Mouse (Mus musculus) hindbrain, embryonic 10.5 days (tissue): ENCODE data around the gene Sgpp1. TPM values are rescaled to one million over a fixed set of nuclear protein-coding genes. Genes with fewer than 3 reads are reported as not detected.
"Not testable (repeated sequence)": the region's sequence is repeated elsewhere in the genome, so short reads cannot be mapped to it uniquely, and the experiment has no call there.

Experiments
- DNase-seq: peaks from one replicate; pipeline ENCODE4 v3.0.0-alpha.2; 2017; ENCODE audit warnings: low spot score
- H3K27ac ChIP-seq: fragments of 300-500 bp; sonication (generic); 2 replicates; pipeline ENCODE4 v1.5.1; 2016; ENCODE audit warnings: mild to moderate bottlenecking, moderate library complexity
- H3K27me3 ChIP-seq: fragments of 300-500 bp; sonication (generic); 2 replicates; pipeline ENCODE4 v1.6.1; 2016; ENCODE audit warnings: mild to moderate bottlenecking; ENCODE audit not compliant: poor library complexity, insufficient read depth, severe bottlenecking
- H3K36me3 ChIP-seq: fragments of 300-500 bp; sonication (generic); 2 replicates; pipeline ENCODE4 v1.6.1; 2016; ENCODE audit warnings: mild to moderate bottlenecking, moderate library complexity
- H3K4me1 ChIP-seq: fragments of 300-500 bp; sonication (generic); replicated peaks from 2 replicates; pipeline ENCODE4 v1.6.1; 2016; ENCODE audit warnings: mild to moderate bottlenecking
- H3K4me3 ChIP-seq: fragments of 300-500 bp; sonication (generic); 2 replicates; pipeline ENCODE4 v1.5.1; 2016; ENCODE audit warnings: mild to moderate bottlenecking, moderate library complexity
- H3K9me3 ChIP-seq: fragments of 300-500 bp; sonication (generic); 2 replicates; pipeline ENCODE4 v1.6.1; 2016; ENCODE audit warnings: mild to moderate bottlenecking, moderate library complexity
- WGBS: fragments of 180-500 bp; shearing (Covaris S2); methylation state at CpG from one replicate; pipeline ENCODE4 v1.1.7; 2016; 5-methylcytosine and 5-hydroxymethylcytosine counted together
- polyA plus RNA-seq: library from polyadenylated mRNA; unstranded; fragments of >200 nt; fragmentation: Nextera tagmentation; extraction: Ambion mirVana; gene quantifications from 2 replicates; pipeline ENCODE4 v1.2.1, GENCODE M21; 2016

Sgpp1 gene
- polyA plus RNA-seq, 1 experiment from 2014 or later: 5.5 TPM

GRCm38 (mm10) chr12:75702084-75702738 is 33.3 kb downstream of the Sgpp1 start:
- H3K9me3 ChIP-seq: no peaks in the 10 kb centered on the region; the same call in 1 of the 2 replicates
- no peaks in the 10 kb centered on the region for H3K27me3 ChIP-seq
- H3K27ac ChIP-seq: peak overlapping the region; percentile 71; the same call in 1 of the 2 replicates
- peak overlapping the region; percentile 23; the same call in 1 of the 2 replicates for H3K4me3 ChIP-seq
- WGBS: 75% methylated on average over 14 of the region's 14 CpGs
- H3K36me3 ChIP-seq: no peaks in the 10 kb centered on the region
- peaks cover 13% of the 10 kb centered on the region for H3K4me1 ChIP-seq
- DNase-seq: no peak

DNA sequence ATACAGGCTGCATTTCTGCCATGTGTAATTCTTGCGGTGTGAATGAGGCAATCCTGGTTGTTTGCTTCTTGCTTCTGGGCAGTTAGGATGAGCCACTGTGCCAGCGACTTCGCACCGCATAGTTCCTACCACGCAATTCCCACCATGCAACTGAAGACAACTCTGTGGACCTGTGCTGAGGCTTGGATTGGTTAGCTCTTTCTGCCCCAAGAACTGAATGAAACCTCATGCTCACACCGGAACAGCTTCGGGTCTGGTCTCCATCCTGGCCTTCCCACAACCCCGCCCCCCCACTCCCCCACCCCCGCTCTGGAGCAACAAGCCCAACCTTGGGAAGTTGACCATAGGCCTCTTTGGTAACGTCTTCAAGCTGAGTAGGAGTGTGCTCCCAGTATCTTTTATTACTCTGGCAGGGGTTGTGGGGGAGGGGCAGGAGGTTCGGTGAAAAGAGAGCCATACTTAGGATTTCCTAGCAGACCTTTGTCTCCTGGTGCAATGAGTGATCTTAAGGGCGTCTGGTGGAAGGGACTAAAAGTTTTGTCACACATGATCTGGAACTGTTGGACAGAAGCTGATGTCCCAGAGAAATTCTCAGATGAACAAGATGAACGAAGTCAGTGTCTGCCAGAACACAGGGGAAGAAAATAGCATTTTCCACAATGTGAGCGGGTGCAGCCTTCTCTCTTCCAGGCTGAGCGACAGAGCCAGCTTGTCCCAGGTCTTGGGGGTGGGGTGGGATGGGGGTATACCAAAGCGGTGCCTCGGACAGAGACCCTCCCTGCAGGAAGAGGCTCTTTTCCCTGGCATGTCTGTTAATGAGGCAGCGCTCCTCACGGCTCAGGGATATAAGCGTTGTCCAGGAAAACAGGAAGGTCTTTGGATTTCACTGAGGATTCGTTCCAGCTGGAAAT is 34.1 kb downstream of the Sgpp1 start:
- Histone ChIP-seq H3K9me3 (no peaks in the 10 kb centered on the region; the same call in 1 of the 2 replicates), H3K4me1 (peaks cover 13% of the 10 kb centered on the region), H3K36me3 (no peaks in the 10 kb centered on the region), H3K4me3 (peak overlapping the region; percentile 23), H3K27me3 (no peaks in the 10 kb centered on the region), H3K27ac (peak overlapping the region; percentile 71)
- WGBS: 43% methylated on average over 21 of the region's 21 CpGs
- DNase-seq: peak; percentile 27

DNA sequence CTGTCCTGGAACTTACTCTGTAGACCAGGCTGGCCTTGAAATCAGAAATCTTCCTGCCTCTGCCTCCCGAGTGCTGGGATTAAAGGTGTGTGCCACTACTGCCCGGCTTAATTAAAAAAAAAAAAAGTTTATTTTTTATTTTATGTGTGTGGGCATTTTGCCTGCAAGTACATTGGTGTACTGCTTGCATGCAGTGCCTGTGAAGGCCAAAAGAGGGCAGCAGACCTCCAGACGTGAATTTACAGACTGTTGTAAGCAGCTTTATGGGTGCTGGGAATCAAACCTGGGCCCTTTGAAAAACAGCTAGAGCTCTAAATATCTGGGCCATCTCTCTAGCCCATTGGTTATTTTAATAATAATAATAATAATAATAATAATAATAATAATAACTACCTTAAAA is 36.8 kb downstream of the Sgpp1 start:
- peaks cover 13% of the 10 kb centered on the region for H3K4me1 ChIP-seq
- no peak overlapping the region for H3K4me3 ChIP-seq
- no peak for DNase-seq
- 93% methylated on average over 3 of the region's 3 CpGs for WGBS
- no peaks in the 10 kb centered on the region; the same call in 1 of the 2 replicates for H3K9me3 ChIP-seq
- H3K27ac ChIP-seq: no peak overlapping the region
- no peaks in the 10 kb centered on the region for H3K36me3 ChIP-seq
- H3K27me3 ChIP-seq: no peaks in the 10 kb centered on the region

DNA sequence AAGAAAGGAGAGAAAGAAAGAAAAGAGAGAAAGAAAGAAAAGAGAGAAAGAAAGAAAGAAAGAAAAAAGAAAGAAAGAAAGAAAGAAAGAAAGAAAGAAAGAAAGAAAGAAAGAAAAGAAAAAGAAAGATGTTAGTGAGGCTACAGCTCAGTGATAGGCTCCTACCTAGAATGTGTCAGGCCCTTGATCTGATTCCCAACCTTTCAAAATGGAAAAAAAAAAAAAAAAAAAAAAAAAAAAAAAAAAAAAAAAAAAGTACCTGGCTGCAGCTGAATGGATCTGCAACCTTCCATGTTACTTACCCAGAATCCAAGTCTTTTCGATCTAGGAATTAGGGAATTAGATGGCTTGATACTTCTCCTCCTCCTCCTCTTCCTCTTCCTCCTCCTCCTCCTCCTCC is 39.7 kb downstream of the Sgpp1 start:
- H3K27ac ChIP-seq, H3K27me3 ChIP-seq, DNase-seq, H3K4me3 ChIP-seq, H3K4me1 ChIP-seq, H3K36me3 ChIP-seq, H3K9me3 ChIP-seq: not testable (repeated sequence)
- 87% methylated on average over 1 of the region's 1 CpGs for WGBS

- no peaks in the 10 kb centered on the region for H3K36me3 ChIP-seq
- no peaks in the 10 kb centered on the region for H3K4me1 ChIP-seq
- H3K27ac ChIP-seq: no peak overlapping the region
- H3K9me3 ChIP-seq: 0 out of 2 replicates have a peak, but pooled peaks cover 3% of the 10 kb centered on the region
- no peak overlapping the region for H3K4me3 ChIP-seq
- no peak for DNase-seq
- 81% methylated on average over 2 of the region's 2 CpGs for WGBS
- H3K27me3 ChIP-seq: no peaks in the 10 kb centered on the region
Measured at GRCm38 (mm10) chr12:75689003-75689402, 46.5 kb downstream of the Sgpp1 start.

- Histone ChIP-seq H3K4me1 (no peaks in the 10 kb centered on the region), H3K27ac (no peak overlapping the region), H3K27me3 (no peaks in the 10 kb centered on the region), H3K36me3 (no peaks in the 10 kb centered on the region), H3K4me3 (no peak overlapping the region), H3K9me3 (0 out of 2 replicates have a peak, but pooled peaks cover 3% of the 10 kb centered on the region)
- DNase-seq: no peak
- 82% methylated on average over 4 of the region's 4 CpGs for whole genome bisulfite sequencing
Measured at GRCm38 (mm10) chr12:75687314-75687713, 48.2 kb downstream of the Sgpp1 start.

DNA sequence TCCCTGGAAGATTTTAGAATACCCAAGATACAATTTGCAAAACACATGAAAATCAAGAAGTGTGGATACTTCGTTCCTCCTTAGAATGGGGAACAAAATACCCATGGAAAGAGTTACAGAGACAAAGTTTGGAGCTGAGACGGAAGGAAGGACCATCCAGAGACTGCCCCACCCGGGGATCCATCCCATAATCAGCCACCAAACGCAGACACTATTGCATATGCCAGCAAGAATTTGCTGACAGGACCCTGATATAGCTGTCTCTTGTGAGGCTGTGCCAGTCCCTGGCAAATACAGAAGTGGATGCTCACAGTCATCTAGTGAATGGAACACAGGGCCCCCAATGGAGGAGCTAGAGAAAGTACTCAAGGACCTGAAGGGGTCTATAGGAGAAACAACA is 51.5 kb downstream of the Sgpp1 start:
- H3K27me3 ChIP-seq, H3K27ac ChIP-seq, H3K4me3 ChIP-seq, DNase-seq, H3K36me3 ChIP-seq, H3K4me1 ChIP-seq, H3K9me3 ChIP-seq: not testable (repeated sequence)
- 81% methylated on average over 4 of the region's 4 CpGs for WGBS

DNA sequence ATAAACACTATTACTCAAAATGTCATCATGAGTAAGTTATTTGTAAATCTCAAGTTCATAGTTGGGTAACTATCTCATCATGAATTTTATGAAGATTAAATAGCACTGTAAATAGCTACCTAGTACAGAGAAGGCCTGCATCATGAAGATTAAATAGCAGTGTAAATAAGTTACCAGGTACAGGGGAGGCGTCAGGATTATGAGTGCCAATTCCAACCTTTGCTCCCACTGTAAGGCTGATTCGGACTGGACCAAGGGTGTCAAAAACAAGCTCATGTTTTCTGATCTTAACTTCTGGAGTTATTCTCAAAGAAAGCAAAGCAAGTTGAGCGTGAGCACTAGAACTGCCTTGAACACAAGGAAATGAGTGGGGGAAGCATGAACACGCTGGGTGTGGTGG is 51.9 kb downstream of the Sgpp1 start:
- 92% methylated on average over 4 of the region's 4 CpGs for WGBS
- DNase-seq: no peak

GRCm38 (mm10) chr12:75682842-75683241 is 52.7 kb downstream of the Sgpp1 start:
- Histone ChIP-seq H3K27me3 (no peaks in the 10 kb centered on the region), H3K4me1 (no peaks in the 10 kb centered on the region), H3K36me3 (no peaks in the 10 kb centered on the region), H3K9me3 (no peaks in the 10 kb centered on the region), H3K4me3 (no peak overlapping the region), H3K27ac (no peak overlapping the region)
- DNase-seq: no peak
- 74% methylated on average over 2 of the region's 2 CpGs for WGBS

More for the DNA sequence above, 51.9 kb downstream of the Sgpp1 start:
- no peak overlapping the region for H3K27ac ChIP-seq
- no peaks in the 10 kb centered on the region for H3K27me3 ChIP-seq
- H3K4me1 ChIP-seq: no peaks in the 10 kb centered on the region
- no peaks in the 10 kb centered on the region for H3K36me3 ChIP-seq
- no peak overlapping the region for H3K4me3 ChIP-seq
- H3K9me3 ChIP-seq: no peaks in the 10 kb centered on the region

DNA sequence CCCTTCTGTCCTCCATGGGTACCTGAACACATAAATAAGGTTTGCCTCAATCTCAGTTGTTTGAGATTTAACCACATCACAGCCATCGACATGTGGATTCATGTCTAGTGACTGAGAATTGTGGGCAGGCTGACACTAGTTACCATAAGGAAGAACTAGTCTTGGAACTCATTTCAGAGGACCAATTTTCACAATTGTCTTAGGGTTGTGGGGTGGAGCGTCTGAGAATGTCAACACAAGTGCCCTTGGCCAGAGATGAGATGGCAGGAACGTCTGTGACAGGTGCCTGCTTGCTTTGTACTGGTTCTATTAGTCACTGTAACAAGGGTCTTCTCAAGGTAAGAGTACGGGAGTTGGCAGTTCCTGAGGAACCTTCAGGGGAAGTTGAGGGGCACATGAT is 54.4 kb downstream of the Sgpp1 start:
- no peak for DNase-seq
- Histone ChIP-seq H3K4me1 (no peaks in the 10 kb centered on the region), H3K27me3 (no peaks in the 10 kb centered on the region), H3K4me3 (no peak overlapping the region), H3K27ac (no peak overlapping the region), H3K36me3 (no peaks in the 10 kb centered on the region), H3K9me3 (no peaks in the 10 kb centered on the region)
- 84% methylated on average over 4 of the region's 4 CpGs for WGBS

GRCm38 (mm10) chr12:75678393-75678792 is 57.1 kb downstream of the Sgpp1 start:
- no peak for DNase-seq
- H3K9me3 ChIP-seq: no peaks in the 10 kb centered on the region
- no peak overlapping the region for H3K4me3 ChIP-seq
- 92% methylated on average over 4 of the region's 4 CpGs for WGBS
- no peaks in the 10 kb centered on the region for H3K27me3 ChIP-seq
- no peaks in the 10 kb centered on the region for H3K36me3 ChIP-seq
- H3K27ac ChIP-seq: no peak overlapping the region
- no peaks in the 10 kb centered on the region for H3K4me1 ChIP-seq

DNA sequence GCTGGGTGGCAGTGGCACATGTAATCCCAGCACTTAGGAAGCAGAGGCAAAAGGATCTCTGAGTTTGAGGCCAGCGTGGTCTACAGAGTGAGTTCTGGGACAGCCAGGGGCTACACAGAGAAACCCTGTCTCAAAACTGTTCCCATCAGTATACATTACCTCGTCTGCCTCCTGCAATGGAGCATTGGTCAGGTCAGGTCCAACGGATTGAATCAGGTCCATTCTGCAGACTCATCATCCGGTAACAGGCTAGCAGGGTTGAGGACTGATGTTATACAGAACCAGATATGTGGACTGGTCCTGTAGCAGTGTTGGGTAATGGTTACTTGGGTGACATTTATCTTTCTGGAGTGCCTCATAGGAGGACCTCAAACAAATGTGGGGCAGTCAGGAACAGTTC is 62.9 kb downstream of the Sgpp1 start:
- Histone ChIP-seq H3K36me3 (no peaks in the 10 kb centered on the region), H3K4me3 (no peak overlapping the region), H3K9me3 (no peaks in the 10 kb centered on the region), H3K27ac (no peak overlapping the region), H3K4me1 (peaks cover 21% of the 10 kb centered on the region), H3K27me3 (no peaks in the 10 kb centered on the region)
- no peak for DNase-seq
- WGBS: 95% methylated on average over 4 of the region's 4 CpGs

DNA sequence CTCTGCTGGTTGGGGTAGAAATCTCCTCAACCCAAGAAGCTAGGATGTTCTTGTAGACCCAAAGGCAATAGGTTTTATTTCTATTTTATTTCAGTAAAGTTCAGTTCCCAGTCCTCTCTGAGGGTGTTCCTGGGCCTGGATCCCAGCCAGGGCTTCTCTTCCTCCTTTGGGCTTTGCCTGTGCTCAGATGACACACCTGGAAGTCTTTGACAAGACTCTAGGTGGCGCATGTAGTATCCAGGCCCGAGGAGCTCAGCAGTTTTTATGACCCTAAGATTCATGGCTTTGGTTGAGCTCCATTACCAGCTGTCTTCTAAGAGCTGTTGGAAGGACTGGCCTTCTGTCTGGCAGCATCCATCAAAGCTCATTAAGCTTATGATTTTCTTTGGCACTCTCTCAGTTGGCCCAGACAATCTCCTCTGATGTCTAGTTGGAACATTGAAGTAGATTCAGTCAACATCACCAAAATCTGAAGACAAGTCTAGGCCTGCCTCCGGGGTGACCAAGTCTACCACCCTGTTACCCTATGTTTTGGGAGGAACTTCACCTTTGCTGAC is 63.7 kb downstream of the Sgpp1 start:
- DNase-seq: no peak
- Histone ChIP-seq H3K4me3 (no peak overlapping the region), H3K27me3 (no peaks in the 10 kb centered on the region), H3K36me3 (no peaks in the 10 kb centered on the region), H3K4me1 (peaks cover 21% of the 10 kb centered on the region), H3K27ac (no peak overlapping the region), H3K9me3 (no peaks in the 10 kb centered on the region)
- 85% methylated on average over 3 of the region's 3 CpGs for WGBS
